Mouse (Mus musculus): Measurements from ENCODE around the gene Mpg.
"Not testable (repeated sequence)": the region's sequence is repeated elsewhere in the genome, so short reads cannot be mapped to it uniquely, and the experiment has no call there.

The Mpg gene

GRCm38 (mm10) chr11:32226124-32226871 is at the start of gene Mpg:
TSS of gene Mpg (plus strand) at chr11:32226505.
- DNase-seq (ENCODE audit: low read depth, low spot score), result peak; percentile 84

- DNase-seq (ENCODE audit: low read depth, low spot score), result no peak
Observed at GRCm38 (mm10) chr11:32178506-32178905, 47.8 kb upstream of the Mpg start.

GRCm38 (mm10) chr11:32181246-32181645 is 45.1 kb upstream of the Mpg start:
- no peak for DNase-seq (ENCODE audit: low read depth, low spot score)

- DNase-seq (ENCODE audit: low read depth, low spot score), result peak; percentile 51
Observed at GRCm38 (mm10) chr11:32181973-32182868, 44.1 kb upstream of the Mpg start.

GRCm38 (mm10) chr11:32184469-32184868 is 41.8 kb upstream of the Mpg start:
- no peak for DNase-seq (ENCODE audit: low read depth, low spot score)

- no peak for DNase-seq (ENCODE audit: low read depth, low spot score)
Observed at GRCm38 (mm10) chr11:32186031-32186430, 40.3 kb upstream of the Mpg start.

GRCm38 (mm10) chr11:32187256-32187655 is 39.0 kb upstream of the Mpg start:
- DNase-seq (ENCODE audit: low read depth, low spot score), result no peak

GRCm38 (mm10) chr11:32188881-32189280 is 37.4 kb upstream of the Mpg start:
- DNase-seq (ENCODE audit: low read depth, low spot score), result no peak

- DNase-seq (ENCODE audit: low read depth, low spot score), result no peak
Observed at GRCm38 (mm10) chr11:32189434-32189833, 36.9 kb upstream of the Mpg start.

- DNase-seq (ENCODE audit: low read depth, low spot score), result no peak
Observed at GRCm38 (mm10) chr11:32190119-32190518, 36.2 kb upstream of the Mpg start.

- DNase-seq (ENCODE audit: low read depth, low spot score), result no peak
Observed at GRCm38 (mm10) chr11:32190603-32191110, 35.6 kb upstream of the Mpg start.

- DNase-seq (ENCODE audit: low read depth, low spot score), result no peak
Observed at GRCm38 (mm10) chr11:32193156-32193555, 33.1 kb upstream of the Mpg start.

- DNase-seq (ENCODE audit: low read depth, low spot score), result no peak
Observed at GRCm38 (mm10) chr11:32194086-32194485, 32.2 kb upstream of the Mpg start.

- no peak for DNase-seq (ENCODE audit: low read depth, low spot score)
Observed at GRCm38 (mm10) chr11:32194626-32195025, 31.7 kb upstream of the Mpg start.

GRCm38 (mm10) chr11:32195867-32196540 is 30.3 kb upstream of the Mpg start:
- DNase-seq (ENCODE audit: low read depth, low spot score), result no peak

- no peak for DNase-seq (ENCODE audit: low read depth, low spot score)
Observed at GRCm38 (mm10) chr11:32196727-32197126, 29.6 kb upstream of the Mpg start.

GRCm38 (mm10) chr11:32197766-32198165 is 28.5 kb upstream of the Mpg start:
- no peak for DNase-seq (ENCODE audit: low read depth, low spot score)

- no peak for DNase-seq (ENCODE audit: low read depth, low spot score)
Observed at GRCm38 (mm10) chr11:32198256-32198955, 27.9 kb upstream of the Mpg start.

- DNase-seq (ENCODE audit: low read depth, low spot score), result no peak
Observed at GRCm38 (mm10) chr11:32199230-32199629, 27.1 kb upstream of the Mpg start.

GRCm38 (mm10) chr11:32200075-32200601 is 26.2 kb upstream of the Mpg start, which contains the start of gene Il9r:
TSS of gene Il9r (minus strand) at chr11:32200279.
- no peak for DNase-seq (ENCODE audit: low read depth, low spot score)

GRCm38 (mm10) chr11:32200992-32201391 is 25.3 kb upstream of the Mpg start:
- not testable (repeated sequence) for DNase-seq (ENCODE audit: low read depth, low spot score)

Data from embryo, embryonic 11.5 days (tissue).